Mouse (Mus musculus) A20 (cell line): ENCODE data around the gene Ramp1.
A peak's percentile ranks its signal among the peaks of the same experiment; 100 is the strongest.

Experiments
- DNase-seq: peaks from one replicate; pipeline ENCODE4 v3.0.0-alpha.2; 2011; ENCODE audit warnings: low read depth, low spot score

Ramp1 gene

GRCm38 (mm10) chr1:91199793-91200192 lies 20.2 kb downstream of the Ramp1 start:
- no peak for DNase-seq

GRCm38 (mm10) chr1:91201122-91201521 lies 21.5 kb downstream of the Ramp1 start:
- no peak for DNase-seq

- no peak for DNase-seq
Measured at GRCm38 (mm10) chr1:91204221-91204765, 24.7 kb downstream of the Ramp1 start.

GRCm38 (mm10) chr1:91205651-91206050 lies 26.0 kb downstream of the Ramp1 start:
- no peak for DNase-seq

GRCm38 (mm10) chr1:91206336-91206735 lies 26.7 kb downstream of the Ramp1 start:
- no peak for DNase-seq

GRCm38 (mm10) chr1:91206873-91207272 lies 27.3 kb downstream of the Ramp1 start:
- DNase-seq, result no peak

GRCm38 (mm10) chr1:91207334-91208074 lies 27.9 kb downstream of the Ramp1 start:
- DNase-seq, result no peak

- DNase-seq, result no peak
Measured at GRCm38 (mm10) chr1:91209343-91209742, 29.7 kb downstream of the Ramp1 start.

- DNase-seq, result no peak
Measured at GRCm38 (mm10) chr1:91209785-91210184, 30.2 kb downstream of the Ramp1 start.

GRCm38 (mm10) chr1:91211099-91211498 lies 31.5 kb downstream of the Ramp1 start:
- DNase-seq, result peak; percentile 46

- no peak for DNase-seq
Measured at GRCm38 (mm10) chr1:91211591-91212008, 32.0 kb downstream of the Ramp1 start.

- no peak for DNase-seq
Measured at GRCm38 (mm10) chr1:91215264-91215663, 35.6 kb downstream of the Ramp1 start.

- no peak for DNase-seq
Measured at GRCm38 (mm10) chr1:91215981-91216380, 36.4 kb downstream of the Ramp1 start.

GRCm38 (mm10) chr1:91216504-91217267 lies 37.1 kb downstream of the Ramp1 start:
- DNase-seq, result peak; percentile 69

GRCm38 (mm10) chr1:91219641-91220321 lies 40.2 kb downstream of the Ramp1 start:
- DNase-seq, result no peak

GRCm38 (mm10) chr1:91220322-91220672 lies 40.7 kb downstream of the Ramp1 start:
- peak; percentile 40 for DNase-seq

- no peak for DNase-seq
Measured at GRCm38 (mm10) chr1:91226562-91226961, 46.9 kb downstream of the Ramp1 start.

- no peak for DNase-seq
Measured at GRCm38 (mm10) chr1:91227381-91228054, 47.9 kb downstream of the Ramp1 start.

GRCm38 (mm10) chr1:91231142-91231541 lies 51.5 kb downstream of the Ramp1 start:
- no peak for DNase-seq

- no peak for DNase-seq
Measured at GRCm38 (mm10) chr1:91231896-91232295, 52.3 kb downstream of the Ramp1 start.

- DNase-seq, result no peak
Measured at GRCm38 (mm10) chr1:91235395-91235794, 55.8 kb downstream of the Ramp1 start.

- no peak for DNase-seq
Measured at GRCm38 (mm10) chr1:91237676-91238075, 58.1 kb downstream of the Ramp1 start.
